Mouse (Mus musculus): ENCODE data around the gene Kif13a. TPM values are rescaled to one million over a fixed set of nuclear protein-coding genes. Genes with fewer than 3 reads are reported as not detected.

The Kif13a gene
- polyA plus RNA-seq, 1 experiment from 2014 or later: 14.5 TPM

DNA sequence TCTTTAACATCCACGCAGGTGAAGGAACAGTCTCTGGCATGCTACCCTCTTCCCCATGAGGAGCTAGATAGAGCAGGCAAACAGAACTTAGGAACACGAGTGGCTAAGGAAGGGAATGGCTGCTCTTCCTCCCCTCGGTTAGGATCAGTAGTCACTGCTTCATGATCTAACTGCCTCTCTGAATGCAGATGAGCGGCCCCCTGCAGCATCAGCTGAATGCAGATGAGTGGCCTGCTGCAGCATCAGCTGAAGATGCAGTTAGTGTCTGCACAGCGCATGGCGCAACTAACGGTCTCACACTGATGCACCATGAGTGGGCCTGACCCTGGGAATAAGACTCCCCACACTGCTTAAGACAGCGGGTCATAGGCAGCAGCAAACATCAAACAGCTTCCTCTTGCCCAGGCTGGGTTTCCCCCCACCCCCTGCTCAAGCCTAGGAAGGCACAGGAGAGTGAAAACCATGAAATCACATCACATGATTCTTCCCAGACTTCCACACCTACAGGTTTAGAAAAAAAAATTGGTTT, 170.3 kb downstream of the Kif13a start:
- no peaks in the 10 kb centered on the region for H3K4me1 ChIP-seq (replicated peaks; ENCODE audit: control insufficient read depth, insufficient read depth, low read length)
- H3K36me3 ChIP-seq (ENCODE audit: control insufficient read depth, insufficient read depth, low read length): no peaks in the 10 kb centered on the region
- DNase-seq (ENCODE audit: low spot score) (no peak), ATAC-seq (ENCODE audit: low FRiP score) (no peak)
- no peak overlapping the region for H3K4me2 ChIP-seq (replicated peaks; ENCODE audit: low read depth, low read length)
- no peaks in the 10 kb centered on the region for H3K27me3 ChIP-seq (ENCODE audit: control insufficient read depth, insufficient read depth, low read length)
- no peaks in the 10 kb centered on the region for H3K9me3 ChIP-seq (ENCODE audit: control insufficient read depth, low read length)
- 64% methylated on average over 8 of the region's 8 CpGs for WGBS
- no peak overlapping the region for H3K27ac ChIP-seq (ENCODE audit: low read depth, low read length)
- H3K9ac ChIP-seq (ENCODE audit: low read depth, low read length): no peak overlapping the region
- H3K4me3 ChIP-seq (ENCODE audit: low read depth, low read length): no peak overlapping the region

DNA sequence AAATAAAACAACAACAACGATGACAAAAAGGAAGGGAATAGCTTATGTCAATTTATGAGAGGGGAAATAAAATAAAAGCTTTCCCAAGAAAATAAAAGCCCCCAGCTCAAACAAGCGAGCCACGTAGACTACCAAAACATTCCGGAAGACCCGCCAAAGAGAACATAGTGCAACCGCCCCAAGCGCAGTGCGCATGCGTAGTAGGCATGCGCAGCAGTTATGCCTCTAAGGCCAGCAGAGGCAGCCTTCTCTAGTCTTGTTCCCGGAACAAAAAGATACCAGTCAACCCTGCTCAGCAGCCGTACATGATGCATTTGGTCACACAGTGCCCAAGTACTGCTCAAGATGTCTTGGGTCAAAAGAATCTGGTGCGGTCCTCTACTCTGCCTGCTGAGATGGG, 171.0 kb downstream of the Kif13a start:
- Histone ChIP-seq H3K4me2 (replicated peaks; ENCODE audit: low read depth, low read length) (no peak overlapping the region), H3K4me1 (replicated peaks; ENCODE audit: control insufficient read depth, insufficient read depth, low read length) (no peaks in the 10 kb centered on the region), H3K27me3 (ENCODE audit: control insufficient read depth, insufficient read depth, low read length) (no peaks in the 10 kb centered on the region), H3K36me3 (ENCODE audit: control insufficient read depth, insufficient read depth, low read length) (no peaks in the 10 kb centered on the region), H3K9ac (ENCODE audit: low read depth, low read length) (no peak overlapping the region), H3K9me3 (ENCODE audit: control insufficient read depth, low read length) (no peaks in the 10 kb centered on the region), H3K27ac (ENCODE audit: low read depth, low read length) (no peak overlapping the region), H3K4me3 (ENCODE audit: low read depth, low read length) (no peak overlapping the region)
- DNase-seq (ENCODE audit: low spot score) (no peak), ATAC-seq (ENCODE audit: low FRiP score) (no peak)
- WGBS: 94% methylated on average over 13 of the region's 13 CpGs

DNA sequence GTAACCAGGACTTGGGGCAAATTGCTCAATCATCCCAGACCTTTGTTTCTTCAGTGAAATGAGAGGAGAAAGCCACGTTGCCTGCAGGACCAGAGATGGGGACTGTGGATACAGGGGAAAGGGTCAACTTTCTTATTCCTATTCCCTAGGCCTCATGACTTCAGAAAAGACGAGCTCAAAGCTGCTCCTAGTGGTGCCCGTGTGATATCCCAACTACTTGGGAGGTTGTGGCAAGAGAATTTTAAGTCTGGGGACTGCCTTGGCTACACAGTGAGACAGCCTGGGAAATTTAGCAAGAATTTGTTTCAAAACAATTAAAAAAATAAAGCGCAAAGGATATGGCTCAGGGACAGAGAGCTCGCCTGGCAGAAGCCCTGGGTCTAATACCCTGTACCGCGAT, 171.7 kb downstream of the Kif13a start:
- no peak overlapping the region for H3K9ac ChIP-seq (ENCODE audit: low read depth, low read length)

DNA sequence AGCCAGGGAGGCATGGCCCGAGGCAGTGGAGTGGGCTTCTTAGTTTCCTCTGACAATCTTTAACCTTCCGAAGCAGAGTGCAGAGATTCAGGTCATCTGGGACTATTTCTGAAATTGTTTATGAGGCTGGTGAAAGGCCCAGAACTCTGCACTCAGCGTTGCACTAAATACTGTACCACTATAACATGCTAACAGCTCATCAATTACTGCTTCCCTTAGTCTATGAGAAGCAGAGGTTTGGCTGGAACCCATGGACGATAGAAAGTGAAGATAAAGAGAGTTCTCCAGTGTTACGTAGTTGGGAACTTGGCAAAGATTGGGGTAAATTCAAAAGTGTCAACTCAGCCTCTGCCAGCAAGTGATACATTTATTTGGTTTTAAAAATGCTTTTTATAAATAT, 176.4 kb downstream of the Kif13a start:
- Histone ChIP-seq H3K4me2 (replicated peaks; ENCODE audit: low read depth, low read length) (no peak overlapping the region), H3K36me3 (ENCODE audit: control insufficient read depth, insufficient read depth, low read length) (peaks cover 3% of the 10 kb centered on the region), H3K4me3 (ENCODE audit: low read depth, low read length) (no peak overlapping the region), H3K4me1 (replicated peaks; ENCODE audit: control insufficient read depth, insufficient read depth, low read length) (no peaks in the 10 kb centered on the region), H3K27ac (ENCODE audit: low read depth, low read length) (no peak overlapping the region), H3K27me3 (ENCODE audit: control insufficient read depth, insufficient read depth, low read length) (no peaks in the 10 kb centered on the region), H3K9me3 (ENCODE audit: control insufficient read depth, low read length) (no peaks in the 10 kb centered on the region), H3K9ac (ENCODE audit: low read depth, low read length) (no peak overlapping the region)
- DNase-seq (ENCODE audit: low spot score) (no peak), ATAC-seq (ENCODE audit: low FRiP score) (no peak)
- WGBS: 91% methylated on average over 5 of the region's 5 CpGs

More for the DNA sequence above, 171.7 kb downstream of the Kif13a start:
- no peaks in the 10 kb centered on the region for H3K27me3 ChIP-seq (ENCODE audit: control insufficient read depth, insufficient read depth, low read length)
- no peak overlapping the region for H3K27ac ChIP-seq (ENCODE audit: low read depth, low read length)
- DNase-seq (ENCODE audit: low spot score) (no peak), ATAC-seq (ENCODE audit: low FRiP score) (no peak)
- no peaks in the 10 kb centered on the region for H3K9me3 ChIP-seq (ENCODE audit: control insufficient read depth, low read length)
- 92% methylated on average over 7 of the region's 7 CpGs for WGBS
- no peak overlapping the region for H3K4me3 ChIP-seq (ENCODE audit: low read depth, low read length)
- H3K4me1 ChIP-seq (replicated peaks; ENCODE audit: control insufficient read depth, insufficient read depth, low read length): no peaks in the 10 kb centered on the region
- no peak overlapping the region for H3K4me2 ChIP-seq (replicated peaks; ENCODE audit: low read depth, low read length)
- H3K36me3 ChIP-seq (ENCODE audit: control insufficient read depth, insufficient read depth, low read length): no peaks in the 10 kb centered on the region

DNA sequence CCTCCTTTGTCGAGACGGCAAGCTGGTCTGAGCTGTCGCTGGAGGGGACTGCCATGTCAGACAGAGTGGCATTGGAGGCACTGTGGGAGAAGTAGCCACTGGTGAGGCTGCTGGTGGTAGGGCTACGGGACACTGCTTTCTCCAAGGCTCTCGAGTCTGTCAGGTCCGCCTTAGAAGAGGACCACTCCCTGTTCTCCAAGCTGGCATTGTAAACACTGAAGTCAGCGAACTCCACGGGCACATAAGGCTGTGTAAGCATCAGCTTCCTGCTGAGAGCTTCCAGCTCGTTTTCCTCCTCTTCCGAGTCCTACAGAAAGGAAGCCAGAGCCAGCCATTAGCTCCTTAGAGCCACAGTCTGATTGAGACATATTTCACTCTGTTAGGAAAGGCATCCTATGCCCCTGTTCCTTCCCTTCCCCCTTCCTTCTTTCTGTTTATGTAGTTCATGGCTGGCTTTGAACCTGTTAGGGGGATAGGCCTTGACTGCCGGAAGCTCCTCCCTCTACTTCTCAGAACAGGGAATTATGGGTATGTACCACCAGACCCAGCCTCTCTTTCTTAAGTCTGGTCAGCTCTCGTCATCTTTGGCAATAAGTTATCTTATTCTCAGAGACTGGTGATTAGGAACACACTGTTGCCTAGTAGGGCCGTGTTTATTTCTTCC, 177.0 kb downstream of the Kif13a start:
- DNase-seq (ENCODE audit: low spot score): no peak
- Histone ChIP-seq H3K27ac (ENCODE audit: low read depth, low read length) (no peak overlapping the region), H3K9ac (ENCODE audit: low read depth, low read length) (no peak overlapping the region), H3K4me3 (ENCODE audit: low read depth, low read length) (no peak overlapping the region), H3K4me1 (replicated peaks; ENCODE audit: control insufficient read depth, insufficient read depth, low read length) (no peaks in the 10 kb centered on the region), H3K9me3 (ENCODE audit: control insufficient read depth, low read length) (no peaks in the 10 kb centered on the region), H3K36me3 (ENCODE audit: control insufficient read depth, insufficient read depth, low read length) (peaks cover 3% of the 10 kb centered on the region), H3K27me3 (ENCODE audit: control insufficient read depth, insufficient read depth, low read length) (no peaks in the 10 kb centered on the region), H3K4me2 (replicated peaks; ENCODE audit: low read depth, low read length) (no peak overlapping the region)
- no peak for ATAC-seq (ENCODE audit: low FRiP score)
- 84% methylated on average over 13 of the region's 13 CpGs for WGBS

DNA sequence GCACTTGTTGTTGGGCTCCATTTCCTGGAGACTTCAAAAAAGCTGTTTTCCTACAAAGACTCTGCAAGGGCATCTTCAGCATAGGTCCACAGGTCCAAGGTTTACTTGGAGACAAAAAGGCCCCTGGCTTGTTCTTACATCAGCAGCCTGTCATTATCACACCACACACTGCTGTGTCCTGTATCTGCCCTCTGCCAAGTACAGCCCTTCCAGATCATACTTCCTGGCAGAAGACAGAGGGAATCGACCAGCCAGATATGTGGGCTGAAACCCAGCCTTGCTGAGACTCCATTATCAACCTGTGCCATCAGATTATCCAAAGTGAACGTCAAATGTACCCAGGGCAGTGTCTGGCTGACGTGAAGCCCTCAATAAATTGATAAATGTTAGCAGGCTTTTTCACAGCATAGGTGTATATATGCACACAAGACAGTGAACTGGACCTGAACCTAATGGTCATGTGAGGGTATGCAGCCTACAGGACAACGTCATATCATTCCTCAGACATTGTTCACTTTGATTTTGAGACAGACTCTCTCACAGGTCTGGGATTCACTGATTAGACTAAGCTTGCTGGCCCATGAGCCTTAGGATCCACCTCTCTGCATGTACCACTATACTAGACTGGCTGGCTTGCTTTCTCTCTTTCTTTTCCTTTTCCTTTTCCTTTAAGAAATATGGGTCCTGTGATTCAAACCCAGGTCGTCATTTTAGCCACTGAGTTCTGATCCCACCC, 181.4 kb downstream of the Kif13a start:
- Histone ChIP-seq H3K9ac (ENCODE audit: low read depth, low read length) (no peak overlapping the region), H3K27me3 (ENCODE audit: control insufficient read depth, insufficient read depth, low read length) (no peaks in the 10 kb centered on the region)
- 89% methylated on average over 5 of the region's 5 CpGs for WGBS

DNA sequence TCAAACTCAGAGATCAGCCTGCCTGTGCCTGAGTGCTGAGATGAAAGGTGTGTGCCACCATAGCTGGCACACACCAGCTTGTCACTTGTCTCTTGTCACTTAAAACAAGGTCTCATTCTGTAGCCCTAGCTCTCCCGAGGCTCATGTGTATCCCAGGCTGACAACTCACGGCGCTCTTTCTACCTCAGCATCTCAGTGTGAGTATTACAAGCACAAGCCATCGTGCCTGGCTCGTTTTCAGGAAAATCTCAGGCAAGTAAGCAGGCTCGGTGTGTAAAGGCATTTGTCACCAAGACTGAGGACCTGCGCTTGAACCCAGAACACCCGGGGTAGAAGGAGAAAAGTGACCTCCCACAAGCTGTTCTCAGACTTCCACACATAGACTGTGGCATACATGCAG, 185.8 kb downstream of the Kif13a start:
- no peak overlapping the region for H3K9ac ChIP-seq (ENCODE audit: low read depth, low read length)
- H3K27ac ChIP-seq (ENCODE audit: low read depth, low read length): no peak overlapping the region
- H3K9me3 ChIP-seq (ENCODE audit: control insufficient read depth, low read length): no peaks in the 10 kb centered on the region
- no peak overlapping the region for H3K4me2 ChIP-seq (replicated peaks; ENCODE audit: low read depth, low read length)
- 88% methylated on average over 8 of the region's 8 CpGs for WGBS
- H3K36me3 ChIP-seq (ENCODE audit: control insufficient read depth, insufficient read depth, low read length): no peaks in the 10 kb centered on the region
- no peak for DNase-seq (ENCODE audit: low spot score)
- ATAC-seq (ENCODE audit: low FRiP score): no peak
- no peaks in the 10 kb centered on the region for H3K4me1 ChIP-seq (replicated peaks; ENCODE audit: control insufficient read depth, insufficient read depth, low read length)
- no peaks in the 10 kb centered on the region for H3K27me3 ChIP-seq (ENCODE audit: control insufficient read depth, insufficient read depth, low read length)
- H3K4me3 ChIP-seq (ENCODE audit: low read depth, low read length): no peak overlapping the region

More for the DNA sequence above, 181.4 kb downstream of the Kif13a start:
- Histone ChIP-seq H3K9me3 (ENCODE audit: control insufficient read depth, low read length) (no peaks in the 10 kb centered on the region), H3K4me2 (replicated peaks; ENCODE audit: low read depth, low read length) (no peak overlapping the region), H3K4me3 (ENCODE audit: low read depth, low read length) (no peak overlapping the region), H3K36me3 (ENCODE audit: control insufficient read depth, insufficient read depth, low read length) (peaks cover 3% of the 10 kb centered on the region), H3K27ac (ENCODE audit: low read depth, low read length) (no peak overlapping the region), H3K4me1 (replicated peaks; ENCODE audit: control insufficient read depth, insufficient read depth, low read length) (no peaks in the 10 kb centered on the region)
- DNase-seq (ENCODE audit: low spot score): no peak
- ATAC-seq (ENCODE audit: low FRiP score): no peak

DNA sequence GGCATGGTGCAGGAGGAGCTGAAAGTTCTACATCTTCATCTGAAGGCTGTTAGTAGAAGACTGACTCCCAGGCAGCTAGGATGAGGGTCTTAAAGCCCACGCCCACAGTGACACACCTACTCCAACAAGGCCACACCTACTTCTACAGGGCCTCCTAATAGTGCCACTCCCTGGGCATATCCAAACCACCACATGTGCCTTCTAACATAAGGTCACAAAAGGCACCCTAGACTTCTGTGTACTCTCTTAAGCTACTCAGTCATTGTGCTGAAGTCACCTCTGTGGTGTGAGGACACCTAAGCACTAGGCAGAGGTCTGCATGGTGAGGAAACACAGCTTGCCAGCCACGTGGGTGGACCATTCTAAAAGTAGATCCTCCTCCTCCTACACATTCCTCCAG, 187.3 kb downstream of the Kif13a start:
- H3K9me3 ChIP-seq (ENCODE audit: control insufficient read depth, low read length): no peaks in the 10 kb centered on the region
- H3K4me2 ChIP-seq (replicated peaks; ENCODE audit: low read depth, low read length): no peak overlapping the region
- H3K4me1 ChIP-seq (replicated peaks; ENCODE audit: control insufficient read depth, insufficient read depth, low read length): no peaks in the 10 kb centered on the region
- H3K27ac ChIP-seq (ENCODE audit: low read depth, low read length): no peak overlapping the region
- ATAC-seq (ENCODE audit: low FRiP score) (no peak), DNase-seq (ENCODE audit: low spot score) (no peak)
- H3K36me3 ChIP-seq (ENCODE audit: control insufficient read depth, insufficient read depth, low read length): no peaks in the 10 kb centered on the region
- WGBS: 73% methylated on average over 2 of the region's 2 CpGs
- H3K9ac ChIP-seq (ENCODE audit: low read depth, low read length): no peak overlapping the region
- no peaks in the 10 kb centered on the region for H3K27me3 ChIP-seq (ENCODE audit: control insufficient read depth, insufficient read depth, low read length)
- no peak overlapping the region for H3K4me3 ChIP-seq (ENCODE audit: low read depth, low read length)

DNA sequence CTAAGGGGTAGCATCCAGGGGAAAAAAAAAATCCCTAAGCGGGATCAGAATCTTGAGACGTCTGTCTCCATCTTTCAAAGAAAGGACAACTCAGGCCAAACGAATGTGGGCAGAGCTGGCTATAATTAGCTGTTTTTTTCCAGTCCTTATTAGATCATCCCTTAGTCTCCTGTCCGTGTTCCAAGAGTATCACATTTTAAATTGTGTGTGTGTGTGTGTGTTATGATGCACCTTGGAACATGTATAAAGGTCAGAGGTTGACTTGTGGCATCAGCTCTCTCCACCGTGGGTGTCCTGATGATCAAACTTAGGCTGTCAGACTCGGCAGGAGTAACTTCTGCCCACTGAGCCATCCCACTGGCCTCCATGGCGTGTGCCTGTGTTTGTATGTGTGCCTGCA, 190.2 kb downstream of the Kif13a start:
- 79% methylated on average over 7 of the region's 7 CpGs for WGBS
- Histone ChIP-seq H3K4me2 (replicated peaks; ENCODE audit: low read depth, low read length) (no peak overlapping the region), H3K27me3 (ENCODE audit: control insufficient read depth, insufficient read depth, low read length) (no peaks in the 10 kb centered on the region), H3K27ac (ENCODE audit: low read depth, low read length) (no peak overlapping the region), H3K9ac (ENCODE audit: low read depth, low read length) (no peak overlapping the region), H3K36me3 (ENCODE audit: control insufficient read depth, insufficient read depth, low read length) (no peaks in the 10 kb centered on the region), H3K4me3 (ENCODE audit: low read depth, low read length) (no peak overlapping the region), H3K9me3 (ENCODE audit: control insufficient read depth, low read length) (no peaks in the 10 kb centered on the region), H3K4me1 (replicated peaks; ENCODE audit: control insufficient read depth, insufficient read depth, low read length) (0 out of 2 replicates have a peak, but pooled peaks cover 2% of the 10 kb centered on the region)
- ATAC-seq (ENCODE audit: low FRiP score) (no peak), DNase-seq (ENCODE audit: low spot score) (no peak)

Measured in hindbrain, embryonic 11.5 days (tissue).